Mouse (Mus musculus) liver, adult (tissue): ENCODE measurements at regions not wholly inside any gene's neighbourhood (a gene's known extent, or its start where the extent isn't known, plus 50 kb on each side); places are given as distances from the start of the nearest gene placed in this dataset.

Experiments
- GATA4 ChIP-seq: IDR thresholded peaks from 2 replicates; pipeline ENCODE4 v1.6.1; 2014; ENCODE audit warnings: mild to moderate bottlenecking, low read length; ENCODE audit not compliant: insufficient replicate concordance

DNA sequence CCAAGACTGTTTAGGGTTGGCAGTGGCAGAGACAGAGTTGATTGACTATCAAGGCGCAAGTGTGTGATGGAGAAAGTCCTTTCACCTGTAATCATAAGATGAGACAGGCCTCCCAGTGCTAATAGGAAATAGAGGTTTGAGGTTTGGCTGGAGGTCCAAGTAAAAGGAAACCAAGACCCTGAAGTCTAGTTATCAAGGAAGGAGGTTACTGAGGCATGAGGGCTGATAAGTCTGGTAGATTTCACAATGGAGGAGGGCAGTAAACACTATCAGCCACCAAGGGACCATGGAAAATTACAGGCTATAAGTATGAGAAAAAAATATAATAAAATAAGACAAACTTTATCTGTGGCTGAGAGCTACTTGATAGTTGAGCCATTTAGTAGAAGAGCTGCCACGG lies 52.1 kb upstream of the Cadm1 start:
- no peak for TF ChIP-seq GATA4
